Mouse (Mus musculus) thymus, postnatal 10 days (tissue): ENCODE measurements around the gene Nudt4.

Experiments used
- DNase-seq, 2 experiments: peaks; one replicate each; pipeline ENCODE4 v3.0.0; 2021; ENCODE audit warnings: low spot score in 2 of 2

The Nudt4 gene

DNA sequence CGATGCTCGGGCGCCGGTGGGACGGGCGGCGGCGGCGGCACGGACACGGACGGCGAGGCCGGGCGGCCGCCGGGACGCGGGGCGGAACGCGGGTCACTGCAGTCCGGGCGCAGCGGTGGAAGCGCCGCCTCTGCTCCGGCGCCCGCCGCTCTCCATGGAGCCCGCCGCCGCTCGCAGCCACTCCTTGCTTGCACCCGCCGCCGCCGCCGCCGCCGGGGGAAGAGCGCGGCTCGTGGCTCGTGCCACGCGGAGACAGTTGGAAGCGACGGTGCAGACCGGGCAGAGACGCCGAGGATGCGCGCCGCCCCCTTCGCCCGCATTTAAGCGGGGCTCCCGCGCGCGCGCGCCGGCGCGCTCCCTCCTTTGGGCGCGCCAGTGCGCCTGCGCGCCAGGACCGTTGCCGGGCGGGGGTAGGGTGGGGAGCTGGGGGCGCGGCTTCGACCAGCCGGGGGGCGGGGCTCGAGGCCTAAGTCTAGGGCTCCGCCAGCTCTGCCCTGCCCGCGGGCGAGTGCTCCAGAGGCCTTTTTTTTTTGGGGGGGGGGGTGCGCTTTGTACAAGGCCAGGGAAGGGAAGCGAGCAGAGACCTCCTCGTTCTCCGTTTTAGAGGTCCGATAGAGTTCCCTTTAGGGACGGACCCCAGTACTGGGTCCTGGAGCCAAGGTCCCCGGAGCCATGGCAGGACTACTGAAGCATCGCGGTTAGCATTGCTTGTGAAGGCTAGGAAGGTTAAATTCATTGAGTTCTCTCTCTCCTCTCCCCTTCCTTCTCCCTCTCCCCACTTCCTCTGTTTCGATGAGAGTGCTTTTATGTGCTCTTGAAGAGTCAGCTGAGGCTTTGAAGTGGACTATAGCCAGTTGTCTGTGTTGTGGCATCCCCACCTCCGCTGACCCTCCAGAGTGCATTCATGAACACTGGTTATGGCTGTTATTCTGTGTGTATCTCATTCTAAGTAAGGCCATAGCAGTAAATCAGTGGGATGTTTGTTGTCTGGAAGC lies at the start of gene Nudt4:
Gene Nudt4, minus strand, starts transcription at position 296 of the 995 bp plus-strand sequence.
- DNase-seq = peak; percentile 79 to 92

DNA sequence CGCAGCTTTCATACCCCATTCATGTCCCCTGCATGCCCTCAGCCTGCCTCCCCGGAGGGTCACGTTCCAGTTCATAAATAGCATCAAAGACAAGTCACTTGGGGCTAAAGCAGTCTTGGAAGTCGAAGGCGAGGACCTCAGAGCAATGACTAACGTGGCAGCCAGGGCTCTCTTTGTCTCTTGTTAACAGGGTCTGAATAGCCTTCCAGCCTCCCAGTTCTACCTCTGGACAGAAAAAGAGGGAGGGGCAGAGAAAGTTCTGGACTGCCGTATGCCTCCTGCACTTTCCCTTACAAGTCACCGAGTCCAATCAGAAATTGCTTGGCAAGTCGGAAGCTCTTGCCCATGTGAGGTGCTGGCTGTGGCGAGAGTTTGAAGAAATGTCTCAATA lies 47.4 kb upstream of the Nudt4 start:
- no peak for DNase-seq

DNA sequence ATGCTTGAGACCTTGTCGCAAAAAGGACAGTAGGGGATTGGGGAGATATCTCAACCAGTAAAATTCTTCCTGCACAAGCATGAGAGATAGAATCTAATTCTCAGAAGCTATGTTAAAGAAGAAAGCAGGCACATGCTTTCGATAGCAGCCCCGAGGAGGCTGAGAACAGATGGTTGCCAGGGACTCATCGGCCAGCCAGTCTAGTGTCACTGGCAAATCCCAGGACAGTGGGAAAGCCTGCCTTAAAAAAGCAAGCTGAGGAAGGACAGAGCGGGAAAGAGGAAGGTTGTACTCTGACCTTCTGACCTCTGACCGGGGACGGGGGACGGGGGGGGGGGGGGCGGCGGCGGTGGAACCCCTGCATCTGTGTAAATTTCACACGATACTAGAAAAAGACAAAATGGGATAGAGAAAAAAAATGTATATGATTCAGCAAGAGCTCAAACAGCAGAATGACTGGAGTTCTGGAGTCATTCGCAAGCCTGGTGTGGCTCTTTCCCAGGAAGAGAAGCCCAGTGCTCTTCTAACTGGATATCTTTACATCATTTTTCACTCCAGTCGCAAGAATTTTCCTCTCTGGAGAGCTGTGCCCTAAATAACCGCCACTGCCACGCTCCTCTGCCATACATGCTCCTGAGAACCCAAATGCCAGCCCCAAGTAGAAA lies 46.9 kb upstream of the Nudt4 start:
- no peak for DNase-seq

DNA sequence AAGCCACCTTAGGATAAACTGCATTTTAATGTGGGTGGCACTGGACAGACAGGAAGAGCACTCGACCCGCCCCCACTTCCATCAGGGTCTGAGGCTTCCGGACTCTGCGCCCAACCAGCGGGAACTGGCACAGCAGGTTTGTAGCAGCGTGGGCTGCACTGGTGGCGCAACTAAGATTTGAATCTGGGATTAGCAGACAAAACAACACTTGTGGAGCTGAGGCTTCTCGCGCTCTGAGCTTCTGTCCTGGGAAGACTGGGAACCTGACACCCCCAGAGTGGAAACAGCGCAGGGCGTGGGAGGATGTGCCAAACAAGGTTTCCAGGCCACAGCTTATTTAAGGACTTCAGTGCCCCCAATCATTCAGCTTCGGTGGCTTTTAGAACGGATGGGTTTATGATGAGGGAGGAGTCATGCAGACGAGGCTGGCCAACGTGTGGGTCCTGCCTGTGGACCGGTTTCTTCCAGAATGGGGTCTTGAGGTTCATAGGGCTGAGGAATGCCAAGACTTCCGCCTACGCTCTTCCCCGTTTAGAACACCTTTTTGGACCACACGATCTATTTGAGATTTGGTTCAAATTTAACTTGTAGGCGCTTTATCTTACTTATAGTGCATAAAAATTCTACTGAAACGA lies 41.1 kb upstream of the Nudt4 start:
- no peak for DNase-seq

DNA sequence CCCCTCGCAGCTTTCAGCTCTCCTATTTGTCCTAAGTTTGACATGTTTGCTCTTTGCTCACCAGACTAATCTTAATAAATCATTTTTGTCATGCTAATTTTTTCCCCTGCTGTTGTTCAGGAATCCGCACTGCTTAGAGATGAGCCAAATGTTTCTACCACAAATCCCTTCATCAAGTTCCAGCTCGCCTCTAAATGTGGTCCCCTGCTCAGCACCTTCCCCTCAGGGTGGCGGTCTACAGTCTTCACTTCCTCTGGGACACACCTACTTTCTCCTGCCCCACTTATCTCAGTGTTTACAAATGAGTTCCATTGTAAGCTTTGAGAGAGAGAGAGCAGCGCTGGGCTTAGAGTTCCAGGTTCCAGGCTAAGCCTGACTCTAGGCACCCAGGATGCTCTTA lies 36.6 kb upstream of the Nudt4 start:
- DNase-seq = no peak

DNA sequence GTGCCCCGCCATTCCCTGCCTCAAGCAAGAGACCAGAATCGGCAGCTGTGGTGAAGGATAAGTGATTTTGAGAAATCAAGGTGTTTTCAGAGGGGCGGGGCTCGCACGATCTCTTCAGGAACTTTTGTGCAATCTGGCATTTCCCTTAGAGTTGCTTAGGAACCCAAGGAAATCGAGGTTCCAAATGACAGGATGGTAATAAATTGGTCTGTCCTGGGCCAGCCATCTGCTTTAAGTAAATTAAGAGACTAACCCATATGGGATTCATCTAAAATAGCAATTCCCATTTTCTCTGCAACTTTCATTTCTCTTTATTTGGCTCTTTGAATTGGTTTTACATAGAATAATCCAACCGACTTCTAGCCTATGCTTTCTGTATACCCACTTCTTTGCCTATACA lies 35.8 kb upstream of the Nudt4 start:
- no peak for DNase-seq

DNA sequence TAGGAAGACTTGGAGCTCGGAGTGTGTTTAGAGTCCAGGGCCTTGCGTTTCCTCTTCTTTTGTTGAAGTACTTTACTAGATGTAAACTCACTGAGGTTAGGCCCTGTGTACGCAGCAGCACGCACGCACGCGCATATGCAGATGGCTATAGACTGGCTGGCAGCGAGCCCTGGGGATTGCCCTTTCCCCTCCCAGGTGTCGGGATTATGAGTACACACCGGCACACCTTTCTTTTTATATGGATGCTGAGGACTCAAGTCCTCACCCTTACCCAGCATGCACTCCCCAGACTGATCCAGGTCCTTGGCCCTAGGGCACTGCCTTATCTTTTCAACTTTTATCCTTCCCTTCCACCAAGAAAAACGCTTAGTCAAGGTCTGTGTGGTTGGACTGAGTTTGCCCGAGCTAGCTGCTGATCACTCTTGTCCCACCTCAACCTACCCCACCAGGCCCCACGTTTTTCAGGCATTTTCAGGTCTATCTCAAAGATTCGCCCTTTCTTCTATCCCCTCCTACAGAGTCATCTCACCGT lies 34.2 kb upstream of the Nudt4 start:
- DNase-seq = no peak

DNA sequence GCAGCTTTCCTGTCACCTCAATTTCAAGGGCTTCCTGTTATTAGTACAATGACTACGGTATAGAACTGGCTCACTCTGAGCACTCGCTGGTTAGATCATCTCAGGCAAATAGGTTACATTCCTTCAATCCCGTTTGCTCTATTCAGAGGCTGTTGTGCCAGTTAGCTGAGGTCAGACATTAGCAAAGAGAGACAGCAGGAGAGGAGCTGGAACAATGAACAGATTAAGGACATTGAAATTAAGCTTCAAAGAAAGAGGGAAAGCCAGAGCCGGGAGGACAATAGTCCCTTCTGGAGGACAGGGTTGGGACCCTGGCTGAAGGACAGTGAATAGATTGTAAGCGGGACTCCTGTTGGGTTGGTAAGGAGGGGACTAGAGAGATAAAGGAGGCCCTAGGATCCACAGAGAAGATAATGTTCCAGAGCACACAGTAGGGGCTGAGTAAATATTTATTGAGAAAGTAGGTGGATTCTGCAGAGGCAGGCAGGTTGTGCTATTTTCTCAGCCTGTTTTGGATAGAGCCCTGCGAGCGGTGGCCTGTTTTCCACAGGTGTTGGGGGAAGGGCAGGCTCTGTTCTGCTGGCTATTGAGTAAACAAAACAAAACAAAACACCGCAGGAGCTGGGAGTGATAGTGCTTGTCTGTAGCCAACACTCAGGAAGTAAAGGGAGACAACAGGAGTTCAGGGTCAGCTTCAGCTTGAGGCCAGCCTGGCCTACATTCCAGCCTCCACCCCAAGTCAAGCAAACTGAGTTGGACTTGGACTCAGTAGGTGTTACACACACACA lies 32.1 kb upstream of the Nudt4 start:
- DNase-seq = no peak

DNA sequence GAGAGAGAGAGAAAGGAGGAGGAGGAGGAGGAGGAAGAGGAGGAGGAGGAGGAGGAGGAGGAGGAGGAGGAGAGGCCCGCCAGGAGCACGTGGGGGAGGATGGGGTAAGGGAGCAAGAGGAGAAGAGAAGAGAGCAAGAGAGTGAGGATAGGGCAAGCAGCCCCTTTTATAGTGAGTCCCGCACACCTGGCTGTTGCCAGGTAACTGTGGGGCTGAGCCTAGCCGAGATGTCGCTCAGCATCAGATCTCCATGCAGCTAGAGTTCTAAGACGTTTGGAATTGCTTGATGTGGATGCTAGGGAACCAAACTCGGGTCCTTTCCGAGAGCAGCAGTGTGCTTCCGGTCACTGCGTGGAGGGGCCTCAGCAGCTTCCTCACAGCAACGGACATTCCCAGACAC lies 30.5 kb upstream of the Nudt4 start:
- DNase-seq = no peak

DNA sequence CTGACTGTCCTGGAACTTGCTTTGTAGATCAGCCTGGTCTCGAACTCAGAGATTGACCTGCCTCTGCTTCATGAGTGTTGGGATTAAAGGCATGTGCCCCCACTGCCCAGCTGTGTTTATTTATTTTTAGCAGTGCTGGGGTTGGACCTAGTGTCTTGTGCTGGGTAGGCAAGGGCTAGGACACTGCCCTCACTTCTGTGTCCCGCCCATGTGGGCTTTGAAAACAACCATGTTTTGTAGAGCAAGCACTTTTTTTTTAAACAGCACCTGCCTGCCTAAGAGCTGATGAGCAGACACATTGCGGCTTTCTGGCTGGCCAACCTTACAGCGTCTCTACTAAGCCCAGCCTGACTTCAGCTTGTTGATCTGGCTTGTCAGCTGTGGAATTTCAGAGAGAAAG lies 27.3 kb upstream of the Nudt4 start:
- no peak for DNase-seq

DNA sequence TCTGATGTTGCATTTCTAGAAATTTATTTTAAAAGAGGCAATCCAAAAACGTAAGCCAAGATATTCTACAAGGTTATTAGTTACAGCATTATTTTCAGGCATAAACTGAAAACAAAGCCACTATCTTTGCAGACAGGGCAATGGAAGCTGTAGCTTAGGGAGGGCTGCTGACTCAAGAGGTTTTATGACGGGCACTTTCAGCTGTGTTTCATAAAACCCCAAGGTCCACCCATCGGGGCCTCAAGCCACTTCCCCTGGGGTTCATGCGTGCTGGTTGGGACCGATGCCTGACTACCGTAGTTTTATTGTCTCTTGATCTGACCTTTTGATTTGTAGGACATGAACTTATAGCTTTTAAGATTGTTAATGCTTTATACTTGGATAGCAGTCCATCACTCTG lies 26.2 kb upstream of the Nudt4 start:
- no peak for DNase-seq

DNA sequence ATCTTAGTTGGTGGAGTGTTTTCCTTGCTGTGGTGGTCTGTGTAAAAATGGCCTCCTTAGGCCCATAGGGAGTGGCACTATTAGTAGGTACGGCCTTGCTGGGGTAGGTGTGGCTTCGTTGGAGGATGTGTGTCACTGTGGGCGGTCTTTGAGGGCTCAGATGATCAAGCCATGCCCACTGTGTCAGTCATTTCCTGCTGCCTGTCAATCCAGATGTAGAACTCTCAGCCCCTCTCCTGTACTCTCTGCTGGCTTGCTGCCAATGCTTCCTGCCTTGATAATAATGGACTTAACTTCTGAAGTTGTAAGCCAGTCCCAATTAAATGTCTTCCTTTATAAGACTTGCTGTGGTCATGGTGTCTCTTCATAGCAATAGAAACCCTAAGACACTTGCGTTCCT lies 25.2 kb upstream of the Nudt4 start:
- DNase-seq = no peak

DNA sequence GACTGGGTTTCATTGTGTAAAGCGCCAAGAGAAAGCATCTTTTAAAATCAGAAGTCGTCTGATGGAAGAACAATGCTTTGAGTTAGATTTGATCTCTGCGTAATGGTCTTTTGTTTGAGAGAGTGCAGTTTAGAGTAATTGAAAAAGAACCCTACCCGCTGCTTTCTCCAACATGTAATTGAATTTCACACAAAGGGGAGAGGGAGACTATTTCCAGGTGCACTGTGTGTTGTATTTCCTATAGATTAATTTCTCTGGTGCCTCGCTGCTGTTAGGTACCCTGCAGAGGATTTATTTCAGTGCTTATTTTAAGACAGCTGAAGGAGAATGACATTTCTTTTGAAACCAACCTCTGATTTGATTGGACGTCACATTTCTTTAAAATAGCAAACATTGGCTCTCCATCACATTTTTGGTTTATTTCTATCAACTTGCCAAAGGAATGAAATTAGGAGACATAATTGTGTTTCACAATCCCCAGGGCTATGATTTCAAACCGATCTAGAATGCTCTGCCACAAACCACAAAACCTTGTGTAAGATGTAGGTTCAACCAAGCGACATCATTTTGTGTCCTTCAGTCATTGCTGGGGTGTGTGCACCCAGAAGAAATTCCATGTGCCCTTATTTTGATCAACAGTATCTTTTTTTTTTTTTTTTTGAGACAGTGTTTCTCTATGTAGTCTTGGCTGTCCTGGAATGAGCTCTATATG lies 23.7 kb upstream of the Nudt4 start:
- DNase-seq = no peak

DNA sequence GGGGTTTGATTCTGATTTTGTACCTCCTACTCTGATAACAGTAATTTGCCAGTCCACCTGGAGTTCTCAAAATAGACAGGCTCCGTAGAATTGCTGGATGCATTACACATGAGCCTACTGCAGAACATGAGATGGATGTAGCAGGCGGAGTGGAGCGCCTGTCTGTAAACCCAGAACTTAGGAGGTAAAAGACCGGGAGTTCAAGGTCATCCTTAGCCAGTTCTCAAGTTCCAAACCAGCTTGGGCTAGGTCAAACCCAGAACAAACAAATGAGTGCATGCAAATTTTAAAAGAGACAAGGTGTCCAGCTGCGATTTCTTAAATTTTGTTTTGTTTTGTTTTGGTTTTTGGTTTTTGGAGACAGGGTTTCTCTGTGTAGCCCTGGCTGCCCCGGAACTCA lies 21.6 kb upstream of the Nudt4 start:
- no peak for DNase-seq

DNA sequence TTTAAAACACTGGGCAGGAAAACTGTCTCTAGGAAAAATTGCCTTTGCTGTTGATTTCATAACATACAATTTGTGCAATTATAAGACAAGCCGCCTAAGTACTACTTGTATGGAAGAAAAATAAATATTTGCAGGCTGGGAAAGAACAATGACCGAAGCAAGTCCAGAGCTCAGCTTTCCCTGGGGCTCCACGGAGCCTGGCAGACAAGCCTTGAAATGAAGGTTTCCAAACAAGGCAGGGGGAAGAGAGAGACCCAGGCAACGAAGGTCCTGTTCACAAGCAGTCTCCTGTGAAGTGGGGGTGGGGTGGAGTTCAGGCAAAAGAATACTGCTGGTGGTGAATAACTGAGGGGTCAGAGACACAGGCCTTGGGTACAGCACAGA lies 13.6 kb upstream of the Nudt4 start:
- no peak for DNase-seq

DNA sequence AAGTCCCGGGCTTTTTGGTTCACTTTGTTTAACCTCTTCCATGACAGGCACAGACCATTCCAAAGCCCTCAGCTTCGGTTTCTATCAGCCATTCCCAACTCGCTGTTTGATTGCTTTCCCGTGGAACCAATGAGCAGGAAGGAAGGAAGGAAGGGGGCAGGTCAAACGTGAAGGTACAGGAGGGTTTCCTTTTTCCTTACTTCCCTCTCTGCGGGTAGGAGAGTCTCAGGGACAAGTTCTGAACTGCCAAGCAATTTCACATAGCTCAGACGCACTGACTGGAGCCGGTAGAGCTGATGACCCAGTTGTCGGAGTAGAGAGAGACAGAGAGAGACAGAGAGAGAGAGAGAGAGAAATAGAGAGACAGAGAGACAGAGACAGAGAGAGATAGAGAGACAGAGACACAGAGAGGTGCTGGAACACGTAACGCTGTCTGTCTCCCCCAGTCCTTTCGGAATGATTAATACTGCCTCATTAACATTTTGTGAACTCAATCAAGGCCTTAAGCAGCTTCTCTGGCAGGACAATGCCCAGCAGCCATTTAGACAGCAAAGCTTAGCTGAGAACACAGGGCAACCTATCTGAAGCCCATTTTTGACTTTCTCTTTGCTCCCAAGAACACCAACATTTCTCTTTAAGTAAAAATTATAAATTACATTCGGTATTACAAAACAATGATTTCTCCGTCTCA lies 13.1 kb upstream of the Nudt4 start:
- no peak for DNase-seq

DNA sequence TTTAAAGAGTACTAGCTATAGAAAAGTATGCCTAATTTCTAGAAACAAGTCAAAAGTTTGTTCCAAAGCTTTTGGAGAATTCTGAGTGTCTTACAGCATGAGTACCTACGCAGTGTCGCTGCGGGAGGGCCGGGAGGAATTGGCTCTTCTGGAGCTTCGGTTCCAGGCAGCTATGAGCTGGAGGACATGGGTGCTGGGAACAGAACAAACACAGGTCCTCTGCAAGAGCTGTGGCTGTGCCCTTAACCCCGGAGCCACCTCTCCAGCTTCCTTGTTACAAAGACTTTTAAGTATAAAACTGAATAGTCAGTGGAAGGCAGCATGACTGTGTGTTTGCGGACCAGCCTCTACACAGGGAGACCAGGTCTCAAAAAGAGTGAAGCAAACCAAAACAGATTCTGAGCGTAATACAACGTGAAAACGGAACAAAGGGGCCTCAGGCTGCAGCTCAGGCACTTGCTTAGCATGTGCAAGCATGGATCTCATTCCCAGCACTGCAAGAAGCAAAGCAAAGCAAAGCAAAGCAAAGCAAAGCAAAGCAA lies 12.0 kb upstream of the Nudt4 start:
- no peak for DNase-seq

DNA sequence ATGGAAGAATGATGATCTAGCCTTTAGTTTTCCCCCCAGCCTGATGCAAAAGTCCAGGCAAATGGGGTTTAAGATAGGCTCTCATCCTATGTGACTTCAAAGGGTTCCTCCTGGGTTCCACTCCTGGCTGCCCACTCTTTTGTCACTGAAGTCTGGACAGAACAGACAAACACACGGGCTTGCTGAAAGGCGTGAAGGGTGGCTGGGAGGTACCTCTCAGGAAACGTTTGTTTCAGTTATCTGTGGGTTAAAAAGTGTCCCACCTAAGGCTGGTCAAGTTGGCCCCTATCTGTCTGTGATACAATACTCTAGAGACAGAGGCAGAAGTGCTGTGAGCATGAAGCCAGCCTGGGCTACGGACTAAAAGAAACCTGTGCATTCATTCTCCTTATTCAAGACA lies 11.0 kb upstream of the Nudt4 start:
- DNase-seq = no peak

DNA sequence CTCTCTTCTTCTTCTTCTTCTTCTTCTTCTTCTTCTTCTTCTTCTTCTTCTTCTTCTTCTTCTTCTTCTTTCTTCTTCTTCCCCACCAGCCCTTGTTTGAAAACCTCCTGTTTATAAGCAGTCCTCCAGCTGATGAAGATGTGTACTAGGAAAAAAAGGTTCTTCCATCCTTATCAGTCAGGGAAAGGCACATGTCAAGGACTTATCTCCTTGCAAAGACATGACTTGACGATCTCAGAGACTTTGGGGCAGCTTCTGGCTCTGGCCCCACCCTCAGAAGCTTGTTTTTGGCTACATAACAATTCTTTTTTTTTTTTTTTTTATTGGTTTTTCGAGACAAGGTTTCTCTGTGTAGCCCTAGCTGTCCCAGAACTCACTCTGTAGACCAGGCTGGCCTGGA lies 5.5 kb upstream of the Nudt4 start:
- DNase-seq = no peak

DNA sequence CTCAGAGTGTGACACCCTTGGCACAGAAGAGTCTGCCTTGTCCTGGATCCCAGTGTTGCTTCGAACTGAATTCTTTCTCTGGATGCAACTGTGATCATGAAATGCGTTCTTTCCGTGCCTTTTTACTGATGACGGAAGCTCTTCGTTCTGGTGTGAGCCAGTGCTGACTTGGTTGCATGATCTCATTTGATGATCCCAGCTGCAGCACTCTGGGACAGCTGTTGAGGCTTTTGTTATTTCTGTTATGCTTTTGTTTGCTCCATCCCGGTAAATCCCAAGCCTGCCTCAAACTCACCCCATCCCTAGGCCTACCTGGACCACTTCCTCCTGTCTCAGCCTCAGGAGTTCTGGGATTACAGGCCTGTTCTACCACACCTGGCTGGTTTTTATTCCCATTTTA lies 4.1 kb upstream of the Nudt4 start:
- no peak for DNase-seq
